ENCODE assay signal across 23 mouse cellular contexts in the genomic region with DNA sequence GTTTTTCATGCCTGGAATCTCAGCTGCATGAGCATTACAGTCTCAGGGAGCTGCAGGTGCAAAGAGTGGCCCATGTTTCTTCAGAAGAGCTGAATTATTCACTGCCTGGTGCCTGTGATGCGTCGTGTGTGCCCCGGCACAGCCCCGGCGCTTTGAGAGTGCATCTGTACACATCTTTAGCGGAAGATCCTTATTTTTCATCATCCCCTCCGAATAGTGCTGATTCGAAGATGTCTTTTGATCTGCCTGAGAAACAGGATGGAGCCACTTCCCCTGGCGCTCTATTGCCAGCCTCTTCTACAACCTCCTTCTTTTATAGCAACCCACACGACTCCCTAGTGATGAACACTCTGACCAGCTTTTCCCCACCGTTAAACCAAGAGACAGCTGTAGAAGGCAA. TPM values are rescaled to one million over a fixed set of nuclear protein-coding genes. Genes with fewer than 3 reads are reported as not detected.
DNase-seq lines count a peak whose midpoint lies in the region; ATAC-seq and TF ChIP-seq lines count a peak whose summit lies in the region.
"Had no signal": no experiment of that assay in that cellular context is flagged by ENCODE, and none has a peak within 500 bp of the region (broad histone marks: within the 10 kb centered on the region; RNA-seq: fewer than 3 reads in every experiment).

No protein-coding gene starts in this region.

- peak; percentile 53 for DNase-seq in CD4-positive, CD25-positive, alpha-beta regulatory T cell, adult 2 months (ENCODE audit: low read depth, low spot score)
- peak; percentile 28 to 38 for DNase-seq in CD8-positive naive resting alpha-beta T cell, adult 2 months (ENCODE audit: low read depth in 2 of 2, low spot score in 2 of 2)
- DNase-seq in brain, embryonic 14.5 days (ENCODE audit: low read depth), result peak; percentile 5
- DNase-seq in thymus, postnatal 0 days (ENCODE audit: low spot score), result peak; percentile 64
- no peak for DNase-seq in lung, postnatal 0 days (ENCODE audit: low spot score)
- DNase-seq: adrenal gland, adult 8-10 months; cerebellum, postnatal 36 days; gastrocnemius, postnatal 10 days; kidney, adult 9 months; lung, adult 18-20 months had no signal

- no peak overlapping the region for H3K9ac ChIP-seq in lung, postnatal 0 days (replicated peaks; ENCODE audit: low read depth)
- H3K9ac ChIP-seq in heart, embryonic 11.5 days (ENCODE audit: low read depth, low read length), result no peak overlapping the region
- H3K9ac ChIP-seq in kidney, embryonic 14.5 days (ENCODE audit: low read depth, low read length), result no peak overlapping the region
- H3K9ac ChIP-seq: forebrain, embryonic 12.5 days had no signal

- WGBS in lung, postnatal 0 days, result 54% methylated on average over 11 of the region's 11 CpGs
- whole genome bisulfite sequencing in heart, embryonic 11.5 days (ENCODE audit: insufficient replicate concordance), result 80% methylated on average over 11 of the region's 11 CpGs
- 75% methylated on average over 11 of the region's 11 CpGs for WGBS in kidney, embryonic 14.5 days

- no peak for TF ChIP-seq EP300 in lung, postnatal 0 days (IDR thresholded peaks at IDR 0.05)

- H3K4me1 ChIP-seq in lung, postnatal 0 days (ENCODE audit: insufficient read depth, low read depth, low read length), result no peaks in the 10 kb centered on the region
- H3K4me1 ChIP-seq in heart, embryonic 11.5 days (ENCODE audit: control insufficient read depth, insufficient read depth, low read length), result no peaks in the 10 kb centered on the region
- H3K4me1 ChIP-seq in kidney, embryonic 14.5 days (ENCODE audit: control insufficient read depth, insufficient read depth, low read length), result no peaks in the 10 kb centered on the region
- H3K4me1 ChIP-seq: forebrain, embryonic 12.5 days; hindbrain, embryonic 10.5 days had no signal

- ATAC-seq in lung, postnatal 0 days, result no peak
- ATAC-seq in heart, embryonic 11.5 days (replicated peaks; ENCODE audit: insufficient number of reproducible peaks, low FRiP score, low TSS enrichment), result no peak
- no peak for ATAC-seq in granulocyte monocyte progenitor cell, adult 5-6 weeks (replicated peaks; ENCODE audit: poor library complexity, severe bottlenecking)
- ATAC-seq in kidney, embryonic 14.5 days (ENCODE audit: low FRiP score, low TSS enrichment), result no peak
- ATAC-seq: hindbrain, postnatal 0 days had no signal

- no peak for TF ChIP-seq POLR2A in brain, embryonic 14.5 days (IDR thresholded peaks at IDR 0.05; ENCODE audit: borderline replicate concordance, extremely low read depth, insufficient read depth, insufficient read length, poor library complexity, severe bottlenecking)

- H3K9me3 ChIP-seq in lung, postnatal 0 days (ENCODE audit: low read length), result no peaks in the 10 kb centered on the region
- H3K9me3 ChIP-seq in heart, embryonic 11.5 days (replicated peaks; ENCODE audit: control insufficient read depth, low read length), result no peaks in the 10 kb centered on the region
- H3K9me3 ChIP-seq in kidney, embryonic 14.5 days (ENCODE audit: control insufficient read depth, low read length), result no peaks in the 10 kb centered on the region
- H3K9me3 ChIP-seq: forebrain, embryonic 12.5 days; hindbrain, embryonic 10.5 days; megakaryocyte, embryonic 14.5 days had no signal

- TF ChIP-seq CTCF in brain, embryonic 14.5 days (IDR thresholded peaks at IDR 0.05; ENCODE audit: borderline replicate concordance, extremely low read depth, insufficient read depth, insufficient read length), result no peak
- no peak for TF ChIP-seq CTCF in lung, postnatal 0 days (IDR thresholded peaks at IDR 0.05)

- H3K27me3 ChIP-seq in lung, postnatal 0 days (replicated peaks; ENCODE audit: insufficient read depth, low read length), result no peaks in the 10 kb centered on the region
- no peaks in the 10 kb centered on the region for H3K27me3 ChIP-seq in heart, embryonic 11.5 days (ENCODE audit: control insufficient read depth, insufficient read depth, low read length)
- H3K27me3 ChIP-seq in kidney, embryonic 14.5 days (ENCODE audit: control insufficient read depth, insufficient read depth, low read length), result no peaks in the 10 kb centered on the region
- H3K27me3 ChIP-seq: CH12.LX; forebrain, embryonic 12.5 days; megakaryocyte, embryonic 14.5 days had no signal

- H3K27ac ChIP-seq in lung, postnatal 0 days (ENCODE audit: low read length), result no peak overlapping the region
- no peak overlapping the region for H3K27ac ChIP-seq in heart, embryonic 11.5 days (ENCODE audit: low read depth, low read length)
- no peak overlapping the region for H3K27ac ChIP-seq in kidney, embryonic 14.5 days (ENCODE audit: low read depth, low read length)
- H3K27ac ChIP-seq: forebrain, embryonic 12.5 days; hindbrain, embryonic 10.5 days; hindbrain, postnatal 0 days had no signal

- H3K36me3 ChIP-seq in lung, postnatal 0 days (ENCODE audit: insufficient read depth, low read length), result no peaks in the 10 kb centered on the region
- no peaks in the 10 kb centered on the region for H3K36me3 ChIP-seq in heart, embryonic 11.5 days (ENCODE audit: control insufficient read depth, insufficient read depth, low read length)
- H3K36me3 ChIP-seq in kidney, embryonic 14.5 days (ENCODE audit: control insufficient read depth, insufficient read depth, low read length), result no peaks in the 10 kb centered on the region
- H3K36me3 ChIP-seq: forebrain, embryonic 12.5 days; hindbrain, embryonic 10.5 days had no signal

- H3K4me3 ChIP-seq in lung, postnatal 0 days (ENCODE audit: low read depth, low read length), result no peak overlapping the region
- H3K4me3 ChIP-seq in heart, embryonic 11.5 days (ENCODE audit: low read depth, low read length), result no peak overlapping the region
- no peak overlapping the region for H3K4me3 ChIP-seq in kidney, embryonic 14.5 days (ENCODE audit: low read length)
- H3K4me3 ChIP-seq: forebrain, embryonic 12.5 days; hindbrain, embryonic 10.5 days; megakaryocyte, embryonic 14.5 days had no signal

- no peak overlapping the region for H3K4me2 ChIP-seq in lung, postnatal 0 days (replicated peaks; ENCODE audit: low read depth, low read length)
- no peak overlapping the region for H3K4me2 ChIP-seq in heart, embryonic 11.5 days
- no peak overlapping the region for H3K4me2 ChIP-seq in kidney, embryonic 14.5 days (replicated peaks; ENCODE audit: low read depth, low read length)
- H3K4me2 ChIP-seq: forebrain, embryonic 12.5 days; liver, embryonic 11.5 days had no signal

RNA-seq across cellular contexts. Expression of gene Ptpn22, which starts 26.4 kb away (rescaled TPM):
- polyA plus RNA-seq in brain, embryonic 14.5 days (2012; rRNA removed), result 0.37 and 0.50 TPM in 2 replicates
- 59.5 and 64.6 TPM in 2 replicates for polyA plus RNA-seq in thymus, postnatal 0 days (2015; fragmentation: Nextera tagmentation; extraction: Ambion mirVana)
- 1.5 and 2.4 TPM in 2 replicates for polyA plus RNA-seq in lung, postnatal 0 days (2015; fragmentation: Nextera tagmentation; extraction: Ambion mirVana)
- polyA plus RNA-seq in heart, embryonic 11.5 days (2014; fragmentation: Nextera tagmentation; extraction: Ambion mirVana), result 0.90 and 1.8 TPM in 2 replicates
- 69.0 and 80.1 TPM in 2 replicates for total RNA-seq in granulocyte monocyte progenitor cell, adult 5-6 weeks (2014; fragmentation: Nextera tagmentation)
- 42.2 and 65.5 TPM in 2 replicates for total RNA-seq in granulocyte monocyte progenitor cell, adult 5-6 weeks (2017)
- polyA plus RNA-seq in kidney, embryonic 14.5 days (2014; fragmentation: Nextera tagmentation; extraction: Ambion mirVana), result 0.26 and 0.92 TPM in 2 replicates
- total RNA-seq: MEL; midbrain, postnatal 0 days had no signal

RNA-seq across cellular contexts. Expression of gene Rsbn1, which starts 28.0 kb away (rescaled TPM):
- polyA plus RNA-seq in brain, embryonic 14.5 days (2012; rRNA removed), result 17.1 and 22.2 TPM in 2 replicates
- 18.6 and 22.2 TPM in 2 replicates for polyA plus RNA-seq in thymus, postnatal 0 days (2015; fragmentation: Nextera tagmentation; extraction: Ambion mirVana)
- polyA plus RNA-seq in lung, postnatal 0 days (2015; fragmentation: Nextera tagmentation; extraction: Ambion mirVana), result 10.4 and 10.9 TPM in 2 replicates
- polyA plus RNA-seq in heart, embryonic 11.5 days (2014; fragmentation: Nextera tagmentation; extraction: Ambion mirVana), result 7.6 and 7.9 TPM in 2 replicates
- 30.6 and 37.7 TPM in 2 replicates for total RNA-seq in granulocyte monocyte progenitor cell, adult 5-6 weeks (2014; fragmentation: Nextera tagmentation)
- total RNA-seq in granulocyte monocyte progenitor cell, adult 5-6 weeks (2017), result 59.6 and 63.9 TPM in 2 replicates
- 13.2 and 13.3 TPM in 2 replicates for polyA plus RNA-seq in kidney, embryonic 14.5 days (2014; fragmentation: Nextera tagmentation; extraction: Ambion mirVana)

RNA-seq across cellular contexts. Expression of gene Bcl2l15, which starts 53.5 kb away (rescaled TPM):
- 1.4 and 1.6 TPM in 2 replicates for polyA plus RNA-seq in brain, embryonic 14.5 days (2012; rRNA removed)
- polyA plus RNA-seq in thymus, postnatal 0 days (2015; fragmentation: Nextera tagmentation; extraction: Ambion mirVana), result 1.1 and 2.4 TPM in 2 replicates
- 0.31 and 0.88 TPM in 2 replicates for polyA plus RNA-seq in lung, postnatal 0 days (2015; fragmentation: Nextera tagmentation; extraction: Ambion mirVana)
- polyA plus RNA-seq in heart, embryonic 11.5 days (2014; fragmentation: Nextera tagmentation; extraction: Ambion mirVana), result 0.36 and 0.66 TPM in 2 replicates
- not detected in 2 replicates for total RNA-seq in granulocyte monocyte progenitor cell, adult 5-6 weeks (2014; fragmentation: Nextera tagmentation)
- total RNA-seq in granulocyte monocyte progenitor cell, adult 5-6 weeks (2017), result not detected in 2 replicates
- not detected in 2 replicates for polyA plus RNA-seq in kidney, embryonic 14.5 days (2014; fragmentation: Nextera tagmentation; extraction: Ambion mirVana)
- total RNA-seq: heart, adult 8-10 months; hindbrain, postnatal 0 days; MEL had no signal
- polyA plus RNA-seq: hindbrain, embryonic 10.5 days; limb, embryonic 11.5 days; midbrain, postnatal 0 days had no signal

Comparison
In these comparisons a context has a peak if more than half of its experiments do, and no peak if none do; other contexts are left out.
1. RNA of gene Ptpn22, which starts 26.4 kb away (polyA plus RNA-seq): 59.5 to 64.6 TPM in thymus, postnatal 0 days; 1.5 to 2.4 TPM in lung, postnatal 0 days, 0.26 to 0.92 TPM in kidney, embryonic 14.5 days, 0.90 to 1.8 TPM in heart, embryonic 11.5 days and 0.37 to 0.50 TPM in brain, embryonic 14.5 days; every median in the first group is over 10 times any median in the second.